Mouse (Mus musculus): Measurements from ENCODE around the gene Rcn3.
"Not testable (repeated sequence)": the region's sequence is repeated elsewhere in the genome, so short reads cannot be mapped to it uniquely, and the experiment has no call there.

- not testable (repeated sequence) for TF ChIP-seq NELFE (IDR thresholded peaks at IDR 0.05; ENCODE audit: low read depth, low read length); BHLHE40 (IDR thresholded peaks at IDR 0.05; ENCODE audit: low read depth, low read length); CTCF (conservative IDR thresholded peaks at IDR 0.05 in 1 of 2, IDR thresholded peaks at IDR 0.05 in 1 of 2; ENCODE audit: low read depth in 2 of 2, low read length in 2 of 2); POLR2AphosphoS2 (IDR thresholded peaks at IDR 0.05; ENCODE audit: low read depth, low read length)
- peak; percentile 1; the same call in 1 of the 2 replicates for TF ChIP-seq POLR2A (IDR thresholded peaks at IDR 0.05; ENCODE audit: low read depth, low read length)
These were observed 33.6 kb upstream of the Rcn3 start for GRCm38 (mm10) chr7:45125649-45126048.

All from CH12.LX (cell line).